Mouse (Mus musculus): ENCODE measurements around the gene Car11.
"Not testable (repeated sequence)": the region's sequence is repeated elsewhere in the genome, so short reads cannot be mapped to it uniquely, and the experiment has no call there.

Car11 gene

DNA sequence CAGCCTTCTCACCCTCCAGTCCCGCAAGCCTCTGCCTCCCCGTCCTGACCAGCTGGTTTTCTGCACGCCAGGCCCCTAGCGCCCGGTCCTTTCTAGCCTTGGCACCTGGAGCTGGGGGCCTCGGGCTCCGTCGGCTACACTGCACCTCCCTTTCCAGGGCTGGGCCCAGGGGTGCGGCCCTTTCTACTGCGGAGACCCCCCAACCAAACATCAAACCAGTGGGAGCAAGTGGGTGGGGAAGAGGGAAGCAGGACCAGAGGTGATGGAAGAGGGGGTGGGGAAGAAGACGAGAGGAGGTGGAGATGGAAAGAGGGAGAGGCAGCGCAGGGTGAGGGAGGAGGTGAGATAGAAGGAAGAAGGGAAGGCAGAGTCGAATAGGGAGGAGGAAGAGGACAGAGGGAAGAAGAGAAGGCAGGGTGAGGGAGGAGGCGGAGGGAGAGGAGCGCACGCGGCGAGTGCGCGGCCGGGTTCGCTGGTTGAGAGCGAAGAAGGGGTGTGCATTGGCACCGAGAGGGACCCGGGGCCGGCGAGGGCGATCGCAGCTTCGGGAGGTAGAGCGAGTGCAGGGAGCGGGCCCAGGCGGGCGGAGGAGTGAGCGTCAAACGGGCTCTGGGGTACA lies at the start of gene Car11:
Car11 (plus strand) TSS at position 321 of the 619 bp plus-strand sequence.
- no peak for DNase-seq

DNA sequence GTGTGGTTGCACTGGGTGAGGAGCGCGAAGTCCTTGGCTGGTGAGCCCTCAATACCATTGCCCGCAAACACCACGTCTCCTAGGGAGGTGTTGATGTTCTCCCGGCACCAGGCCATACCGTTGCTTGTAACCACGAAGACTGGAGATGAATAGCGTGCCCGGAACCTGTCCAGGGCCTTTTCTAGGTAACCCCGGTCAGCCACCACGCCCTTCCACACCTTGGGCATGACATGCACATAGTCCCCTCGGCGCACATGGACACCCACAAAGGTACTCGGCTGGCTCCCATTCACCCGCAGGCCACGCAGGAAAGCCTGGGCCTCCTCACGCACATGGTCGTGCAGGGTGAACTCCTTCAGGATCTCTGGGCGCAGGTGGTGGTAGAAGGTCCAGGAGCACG lies 49.2 kb upstream of the Car11 start:
- DNase-seq, result not testable (repeated sequence)

DNA sequence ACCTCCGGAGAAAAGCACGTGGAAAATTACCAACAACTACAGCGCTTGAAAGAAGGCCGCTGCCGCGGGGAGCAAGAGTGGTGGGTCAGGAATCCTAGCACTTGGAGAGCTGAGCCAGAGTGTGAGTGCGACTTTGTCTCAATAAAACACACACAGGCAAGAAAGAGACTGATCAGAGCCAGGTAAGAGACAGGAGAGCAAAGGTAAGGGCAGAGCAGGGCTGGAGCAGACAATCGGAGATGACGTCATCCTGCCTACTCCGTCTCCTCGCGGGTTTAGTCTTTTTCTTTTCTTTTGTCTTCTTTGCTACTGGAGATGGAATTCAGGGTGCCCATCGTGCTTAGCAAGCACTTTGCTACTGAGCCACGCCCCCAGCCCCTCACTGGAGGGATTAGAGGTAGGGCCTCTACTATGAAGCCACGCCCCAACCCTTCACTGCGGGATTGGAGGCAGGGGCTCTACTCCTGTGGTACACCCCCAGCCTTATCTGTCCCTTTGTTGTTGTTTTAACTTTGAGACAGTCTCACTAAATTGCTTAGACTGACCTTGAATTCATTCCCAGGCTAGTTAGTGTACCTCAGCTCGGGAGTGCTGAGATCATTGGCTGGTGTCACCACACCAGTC lies 45.1 kb upstream of the Car11 start:
- DNase-seq, result no peak

DNA sequence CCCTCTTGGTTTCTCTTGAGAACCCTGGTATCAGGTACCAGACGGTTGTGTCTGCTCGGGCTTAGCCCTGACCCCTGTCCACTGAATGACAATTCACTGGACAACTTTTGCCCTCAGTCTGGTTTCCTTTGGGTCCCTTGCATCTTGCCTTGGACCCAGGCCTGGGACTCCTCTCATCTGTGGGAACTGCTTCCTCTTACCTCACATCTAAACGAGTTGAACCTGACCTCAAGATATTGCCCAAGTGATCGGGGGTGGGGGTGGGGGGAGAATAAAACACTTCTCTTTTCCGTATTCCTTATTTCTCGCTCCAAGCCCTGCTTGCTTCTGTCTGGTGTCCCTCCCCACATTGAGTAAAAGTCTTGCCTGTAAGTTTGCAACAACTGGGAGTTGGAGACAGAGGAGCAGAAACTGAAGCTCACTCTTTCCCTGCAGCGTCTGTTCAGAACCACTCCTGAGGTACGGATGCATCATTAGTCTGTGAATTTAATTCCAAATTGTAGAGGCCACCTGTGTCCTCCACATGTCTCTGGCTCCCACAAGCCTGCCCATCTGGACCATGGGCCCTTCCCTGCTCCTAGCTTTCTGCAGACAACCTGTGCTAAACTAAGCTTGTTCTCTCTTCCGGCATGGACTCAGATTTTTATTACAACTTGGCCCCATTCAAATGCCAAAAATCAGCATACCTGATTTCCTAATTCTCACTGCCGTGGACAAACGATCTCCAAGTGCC lies 38.7 kb upstream of the Car11 start:
- DNase-seq, result no peak

DNA sequence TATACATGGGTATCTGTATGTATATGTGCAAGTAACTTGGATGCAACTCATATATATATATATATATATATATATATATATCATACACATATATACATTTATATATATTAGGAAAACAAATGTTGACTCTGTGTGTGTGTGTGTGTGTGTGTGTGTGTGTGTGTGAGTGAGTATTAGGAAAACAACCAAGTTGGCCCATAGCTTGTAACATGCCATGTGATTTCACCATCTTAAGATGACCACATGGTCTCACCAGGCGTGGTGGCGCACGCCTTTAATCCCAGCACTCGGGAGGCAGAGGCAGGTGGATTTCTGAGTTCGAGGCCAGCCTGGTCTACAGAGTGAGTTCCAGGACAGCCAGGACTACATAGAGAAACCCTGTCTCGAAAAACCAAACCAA lies 37.9 kb upstream of the Car11 start:
- DNase-seq, result not testable (repeated sequence)

DNA sequence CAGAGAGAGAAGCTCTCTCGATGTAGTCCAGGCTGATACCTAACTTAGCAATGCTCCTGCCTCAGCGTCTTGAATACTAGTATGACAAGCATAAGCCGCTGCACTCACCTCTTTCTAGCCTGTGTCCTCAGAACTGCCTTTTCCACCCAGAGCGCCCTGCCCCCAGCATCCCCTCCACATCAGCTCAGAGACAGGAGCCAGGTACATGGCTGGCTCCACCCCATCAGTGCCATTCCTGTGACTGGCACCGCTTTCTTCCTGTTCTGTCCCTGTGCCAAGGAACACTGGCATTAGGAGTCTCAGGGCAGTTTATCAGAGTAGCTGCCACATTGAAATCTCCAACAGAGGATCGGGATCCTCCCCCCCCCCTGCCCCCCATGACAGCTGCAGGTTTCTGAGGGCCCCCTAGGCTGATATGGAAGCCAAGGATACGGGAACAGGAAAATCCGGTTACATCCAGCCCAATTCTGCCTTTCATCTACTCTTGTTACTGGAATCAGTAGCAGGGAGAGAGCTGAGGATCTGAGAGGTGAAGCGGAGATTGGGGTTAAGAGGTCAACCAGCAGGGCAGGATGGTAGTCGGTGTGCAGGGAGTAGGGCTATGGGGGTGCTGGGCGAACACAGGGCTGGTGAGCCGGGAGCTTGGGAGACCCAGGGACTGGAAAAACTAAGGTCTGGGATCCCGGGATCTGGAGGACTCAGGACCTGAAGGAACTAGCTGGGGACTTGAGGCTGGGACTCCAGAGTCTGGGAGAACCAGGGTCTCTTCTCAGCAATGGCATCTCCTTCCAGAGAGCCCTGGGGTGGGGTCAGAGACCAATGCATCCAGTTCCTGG lies 34.1 kb upstream of the Car11 start:
- no peak for DNase-seq

DNA sequence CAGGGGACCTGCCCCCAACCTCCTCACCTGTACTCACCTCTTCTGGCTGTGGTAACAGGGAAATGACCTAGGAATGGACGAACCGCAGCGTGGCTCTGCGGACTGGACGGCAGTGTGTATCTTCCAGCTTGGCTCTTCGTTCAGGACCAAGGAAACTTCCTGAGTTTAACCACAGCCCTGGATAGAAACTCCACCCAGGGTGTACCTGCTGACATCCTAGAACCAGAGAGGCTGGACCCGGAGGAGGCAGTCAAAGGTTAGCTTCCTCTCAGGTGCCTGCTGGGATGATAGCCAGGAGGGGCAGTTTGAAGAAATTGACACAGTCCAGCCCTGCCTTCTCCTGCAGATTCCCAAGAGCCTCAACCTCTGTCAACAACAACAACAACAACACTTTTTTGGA lies 33.5 kb upstream of the Car11 start, which contains the start of gene Fut2:
Fut2 (minus strand) TSS at position 234 of the 400 bp plus-strand sequence.
- DNase-seq, result no peak

DNA sequence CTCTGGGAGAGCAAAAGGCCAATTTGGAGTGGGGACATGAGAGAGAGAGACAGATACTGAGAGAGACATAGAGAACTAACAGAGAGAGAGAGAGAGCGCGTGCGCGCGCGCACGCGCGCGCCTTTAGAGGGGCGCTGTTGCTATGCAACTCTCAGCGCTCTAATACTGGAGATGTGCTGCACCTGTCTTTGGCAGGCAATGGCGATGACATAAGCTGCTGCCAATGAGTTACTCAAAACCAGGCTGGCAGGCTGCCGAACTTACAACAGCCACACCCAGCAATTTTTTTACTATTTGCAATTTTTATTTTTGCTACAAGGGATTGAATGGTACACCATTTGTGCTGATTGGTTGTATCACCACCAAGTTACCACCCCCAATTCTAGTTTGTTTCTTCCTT lies 31.9 kb upstream of the Car11 start:
- DNase-seq, result no peak

DNA sequence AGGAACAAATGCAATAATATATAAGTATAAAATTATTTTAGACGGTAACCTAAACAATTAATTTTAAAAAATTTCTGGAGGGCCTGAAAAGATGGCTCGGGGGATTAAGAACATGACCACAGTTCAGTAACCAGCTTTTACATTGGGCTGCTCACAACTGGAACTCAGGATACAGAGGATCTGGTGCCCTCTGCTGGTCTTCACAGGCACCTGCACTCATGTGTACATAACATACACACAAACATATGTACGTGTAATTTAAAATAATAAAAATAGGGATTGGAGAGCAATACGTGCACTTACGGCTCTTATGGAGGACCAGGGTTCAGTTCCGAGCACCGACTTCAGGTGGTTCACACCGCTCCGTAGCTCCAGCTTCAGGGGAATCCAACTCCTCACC lies 30.7 kb upstream of the Car11 start:
- no peak for DNase-seq

DNA sequence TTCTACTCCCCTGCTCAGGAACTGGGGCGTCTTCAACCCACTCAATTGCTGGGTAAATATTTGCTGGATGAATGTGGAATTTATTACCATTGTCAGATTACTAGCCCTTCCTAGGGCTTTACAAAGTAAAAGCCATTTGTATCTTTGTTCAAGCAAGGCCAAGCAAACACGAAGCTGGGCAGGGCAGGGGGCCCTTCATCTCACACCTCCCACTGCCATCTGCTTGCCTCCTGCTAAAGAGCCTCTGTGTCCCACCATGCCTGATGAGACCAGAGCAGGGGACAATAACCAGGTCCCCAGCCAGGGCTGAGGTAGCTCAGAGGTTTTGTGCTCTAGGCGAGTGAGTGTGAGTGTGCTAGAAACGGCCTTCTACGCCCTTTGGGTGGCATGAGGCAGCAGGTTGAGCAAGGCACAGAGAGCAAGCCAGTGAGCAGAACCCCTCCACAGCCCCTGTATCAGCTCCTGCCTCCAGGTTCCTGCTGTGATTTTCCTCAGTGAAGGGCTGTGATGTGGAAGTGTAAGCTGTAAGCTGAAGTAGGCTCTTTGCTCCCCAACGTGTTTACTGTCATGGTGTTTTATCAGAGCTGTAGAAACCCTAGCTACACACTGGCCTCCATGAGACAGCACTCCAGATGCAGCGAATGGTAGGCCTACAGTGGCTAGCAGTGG lies 21.9 kb upstream of the Car11 start:
- no peak for DNase-seq

DNA sequence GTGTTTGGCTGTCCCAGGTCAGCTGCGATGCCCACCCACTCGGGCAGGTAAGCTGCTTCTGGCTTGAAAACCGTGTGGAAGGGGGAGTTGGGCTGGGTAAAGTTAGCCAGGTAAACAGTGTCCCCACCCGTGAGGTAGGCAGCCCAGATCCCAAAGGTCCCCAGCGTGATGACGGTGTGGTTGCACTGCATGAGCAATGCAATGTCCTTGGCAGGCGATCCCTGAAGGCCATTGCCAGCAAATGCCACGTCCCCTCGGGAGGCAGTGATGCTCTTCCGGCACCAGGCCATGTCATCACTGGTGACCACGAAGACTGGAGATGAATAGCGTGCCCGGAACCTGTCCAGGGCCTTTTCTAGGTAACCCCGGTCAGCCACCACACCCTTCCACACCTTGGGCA lies 21.1 kb upstream of the Car11 start:
- no peak for DNase-seq

DNA sequence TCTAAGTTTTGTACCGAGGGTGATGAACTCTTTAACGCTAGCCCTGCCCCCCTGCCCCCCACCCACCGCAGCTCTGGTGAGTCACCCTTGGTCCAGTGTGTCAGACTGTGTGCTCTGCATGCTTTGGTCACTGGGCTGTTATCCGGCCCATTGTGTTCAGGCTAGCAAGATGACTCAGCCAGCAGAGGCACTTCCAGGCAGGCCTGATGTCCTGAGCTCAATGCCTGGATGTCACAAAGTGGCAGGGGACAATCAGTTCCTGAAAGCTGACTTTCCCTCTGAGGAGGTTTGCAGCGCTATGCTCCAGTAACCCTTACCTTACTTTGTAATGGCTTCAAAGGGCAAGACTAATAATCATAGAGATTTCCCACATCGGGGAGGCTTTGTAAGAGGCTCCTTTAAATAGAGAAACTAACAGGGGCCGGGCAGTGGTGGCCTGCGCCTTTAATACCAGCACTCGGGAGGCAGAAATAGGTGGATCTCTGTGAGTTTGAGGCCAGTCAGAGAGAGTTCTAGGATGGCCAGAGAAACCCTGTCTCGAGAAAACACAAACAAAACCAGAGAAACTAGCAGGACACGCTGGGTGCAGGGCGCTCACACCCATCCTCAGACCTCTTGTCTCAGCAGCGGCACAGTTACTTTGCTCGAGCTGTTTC lies 19.5 kb upstream of the Car11 start:
- peak; percentile 62 to 75 for DNase-seq

DNA sequence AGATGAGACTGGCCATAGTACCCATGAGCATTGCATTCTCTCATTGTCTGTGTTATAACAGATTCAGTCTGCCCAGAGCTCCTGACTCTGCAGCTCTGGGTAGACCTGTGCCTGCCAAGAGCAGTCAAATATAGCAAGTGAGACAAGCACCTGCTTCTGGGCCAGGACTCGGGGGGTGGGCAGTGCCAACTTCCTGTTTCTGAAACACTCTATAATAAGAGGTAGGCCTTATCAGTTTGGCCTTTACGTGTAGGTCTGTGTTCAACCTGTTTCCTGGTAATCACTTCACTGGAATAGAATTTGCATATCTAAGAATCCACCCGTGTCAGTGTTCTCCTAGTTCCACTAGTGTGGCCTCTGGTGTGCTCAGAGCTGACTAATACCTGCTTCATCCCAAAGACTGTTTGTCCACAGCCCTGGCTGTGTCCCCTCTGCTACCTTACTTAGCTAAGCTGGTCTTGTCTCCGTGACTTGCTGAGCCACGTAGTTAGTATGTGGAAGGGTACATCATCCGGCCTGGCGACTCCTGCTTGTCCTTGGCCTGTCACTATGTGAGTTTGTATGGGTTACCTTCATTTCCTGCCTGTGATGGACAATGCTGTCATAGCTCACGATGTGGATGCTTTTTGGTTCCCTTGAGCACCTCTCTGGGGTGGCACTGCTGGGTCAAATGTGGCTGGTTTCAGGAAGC lies 18.5 kb upstream of the Car11 start:
- DNase-seq, result peak; percentile 71 to 73

DNA sequence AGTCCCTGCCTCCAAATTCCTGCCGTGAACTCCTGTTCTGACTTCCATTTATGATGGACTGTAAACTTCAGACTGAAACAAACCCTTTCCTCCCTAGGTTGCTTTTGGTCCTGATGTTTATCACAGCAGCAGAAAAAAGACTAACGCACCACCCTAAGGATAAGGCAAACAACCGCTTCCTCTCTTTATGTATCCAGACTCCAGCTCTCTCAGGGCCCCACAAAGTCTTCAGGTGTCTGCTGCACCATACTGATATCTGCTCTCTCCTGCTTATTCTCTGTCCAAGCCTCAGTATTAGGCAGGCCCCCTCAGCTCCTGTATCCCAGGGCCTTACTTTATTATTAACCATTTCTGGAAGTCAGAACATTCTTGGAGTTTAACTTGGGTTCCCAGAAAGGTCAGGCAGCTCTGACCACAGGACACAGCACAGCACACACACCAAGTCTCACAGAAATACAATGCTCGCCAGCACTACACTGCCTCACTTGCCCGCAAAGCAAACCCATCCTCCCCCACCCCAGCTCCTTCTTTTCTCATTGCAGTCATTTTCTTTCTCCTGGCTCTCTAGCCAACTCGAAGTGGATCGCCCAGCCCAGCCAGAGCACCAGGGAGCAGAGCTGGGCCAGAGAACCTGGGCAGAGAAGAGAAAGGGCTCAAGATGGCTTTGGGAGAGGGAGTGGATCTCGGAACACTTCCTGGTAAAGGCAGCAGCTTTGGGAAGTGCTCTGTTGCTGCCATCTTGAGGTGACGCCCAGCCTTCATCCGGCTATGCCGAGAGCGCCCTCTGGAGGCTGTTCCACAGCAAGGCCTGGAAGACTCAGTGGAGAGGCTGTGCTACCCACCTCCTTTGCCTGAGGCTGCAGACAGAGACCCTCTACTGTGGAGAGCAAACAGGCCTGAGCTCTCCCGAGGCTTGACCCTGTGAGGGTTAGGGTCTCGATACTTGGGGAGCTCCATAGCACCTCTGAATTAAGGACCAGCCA lies 17.2 kb upstream of the Car11 start:
- DNase-seq, result peak; percentile 86 to 91

DNA sequence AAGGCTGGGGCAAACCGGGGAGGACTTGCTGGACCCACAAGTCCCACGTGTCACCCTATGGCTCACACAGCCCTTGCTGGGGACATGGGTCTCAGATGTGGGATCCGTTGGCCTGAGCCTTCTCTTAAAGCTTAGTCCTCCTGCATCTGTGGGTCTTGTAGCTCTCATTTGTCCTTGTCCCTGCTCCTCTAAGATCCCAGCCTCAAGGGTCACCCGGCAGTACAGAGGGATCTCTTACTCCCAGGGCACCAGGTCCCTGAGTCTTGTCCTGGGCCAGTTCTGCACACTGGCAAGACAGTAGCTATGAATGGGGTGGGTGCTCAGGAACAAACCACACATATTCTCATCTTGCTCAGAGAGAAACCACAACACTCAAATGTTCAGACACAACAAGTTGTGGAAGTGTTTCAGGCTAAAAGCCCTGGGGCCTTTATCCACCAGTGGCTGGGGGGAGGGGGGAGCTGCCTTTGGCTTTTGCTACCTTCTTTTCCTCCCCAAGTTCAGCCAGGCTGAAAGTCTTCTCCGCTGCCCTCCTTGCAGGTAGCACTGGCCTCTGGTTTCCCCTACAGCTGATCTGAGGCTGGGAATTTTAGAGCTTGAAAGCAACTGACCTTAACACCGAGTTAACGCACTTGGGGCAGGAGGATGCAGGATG lies 16.1 kb upstream of the Car11 start, which contains the start of gene Ntn5:
Ntn5 (plus strand) TSS at position 627 of the 655 bp plus-strand sequence.
- no peak for DNase-seq

DNA sequence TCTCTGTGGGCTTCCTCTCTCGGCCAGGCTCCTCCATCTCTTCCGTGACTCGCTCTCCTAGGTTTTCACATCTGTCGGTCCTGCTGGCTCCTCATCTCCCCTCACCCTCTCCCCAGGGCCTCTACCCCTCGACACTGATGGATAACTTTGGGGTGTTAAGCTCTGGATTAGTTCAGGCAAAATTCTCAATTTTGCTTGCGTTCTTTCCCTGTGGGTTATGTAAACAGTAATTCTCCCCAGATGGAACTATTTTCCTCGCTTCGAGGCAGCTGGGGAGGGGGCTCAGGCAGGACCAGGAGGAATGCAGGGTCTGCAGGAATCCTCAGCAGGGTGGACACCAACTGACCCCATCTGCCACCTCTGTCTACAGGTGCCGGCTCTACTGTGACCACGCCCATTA lies 13.8 kb upstream of the Car11 start:
- DNase-seq, result no peak

DNA sequence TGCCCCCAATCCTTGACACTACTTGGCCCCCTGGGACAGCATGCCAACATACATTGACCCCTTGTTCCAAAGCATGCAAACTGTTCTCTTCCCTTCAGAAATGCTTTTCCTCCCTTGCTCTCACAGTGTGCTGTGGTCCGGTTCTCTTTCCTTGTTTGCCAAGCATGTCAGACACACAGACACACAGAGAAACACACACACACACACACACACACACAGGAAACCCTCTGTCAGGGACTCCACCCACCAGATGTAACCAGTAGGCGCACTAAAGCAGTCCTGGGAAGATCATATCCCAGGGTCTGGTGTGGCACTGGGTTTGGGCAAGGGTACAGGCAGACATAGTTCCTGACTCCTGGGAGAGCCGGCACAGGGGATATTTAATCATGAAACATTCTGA lies 12.8 kb upstream of the Car11 start:
- no peak for DNase-seq

DNA sequence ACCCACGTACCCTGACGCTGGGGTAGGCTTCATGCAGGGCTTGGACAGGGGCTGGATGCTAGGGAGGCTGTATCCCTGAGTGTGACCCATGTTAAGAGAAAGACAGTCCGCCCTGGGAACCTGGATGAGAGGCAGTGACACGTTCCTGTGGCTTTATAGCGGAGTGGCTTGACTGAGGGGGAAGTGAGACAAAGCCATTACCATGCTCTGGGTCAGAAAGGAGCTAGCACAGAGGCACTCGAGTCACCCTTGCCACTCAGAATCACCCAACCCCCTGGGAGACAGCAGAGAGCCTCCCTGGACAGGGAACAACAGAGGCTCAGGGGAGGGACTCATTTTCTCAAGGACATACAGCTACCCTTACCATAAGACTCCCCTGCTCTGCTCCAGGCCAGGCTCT lies 10.5 kb upstream of the Car11 start:
- no peak for DNase-seq

DNA sequence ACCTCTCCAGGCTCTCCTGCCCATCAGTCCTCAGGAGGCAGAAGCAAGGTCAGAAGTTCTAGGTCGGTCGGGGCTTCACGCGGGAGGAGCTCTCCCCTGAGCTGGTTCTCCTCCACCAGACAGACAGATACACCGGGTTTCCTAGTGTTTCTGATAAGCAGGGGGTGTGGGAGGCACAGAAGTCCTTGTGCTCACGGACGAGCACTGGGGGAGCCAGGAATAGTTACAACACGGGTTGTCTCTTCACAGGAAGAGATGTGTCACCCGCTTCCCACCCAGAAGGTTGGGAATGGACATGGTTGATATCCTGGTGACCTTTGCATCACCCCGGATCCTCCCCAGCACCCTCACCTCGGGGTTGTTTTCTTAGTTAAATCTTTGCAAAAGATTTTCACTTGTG lies 9.8 kb upstream of the Car11 start:
- no peak for DNase-seq

DNA sequence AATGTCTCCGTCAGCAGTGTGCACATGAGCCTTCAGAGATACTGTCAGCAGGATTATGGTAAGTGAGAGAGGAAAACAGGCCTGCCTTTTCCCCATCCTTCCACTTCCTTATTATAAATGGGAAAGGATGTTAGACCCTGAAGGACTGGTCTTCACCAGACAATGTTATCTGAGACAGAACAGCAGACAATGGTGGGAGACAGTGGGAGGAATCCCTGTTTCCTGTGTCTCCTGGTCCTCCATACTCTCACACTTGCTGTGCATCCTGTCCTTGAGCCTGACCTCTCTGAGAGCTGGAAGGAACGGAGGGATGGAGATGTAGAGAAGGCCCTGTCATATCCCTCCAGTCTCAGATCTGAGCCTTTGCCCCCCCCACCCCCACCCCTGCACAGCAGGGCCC lies 7.3 kb upstream of the Car11 start:
- DNase-seq, result no peak
